Mouse (Mus musculus): Measurements from ENCODE around the gene Tox2. TPM values are rescaled to one million over a fixed set of nuclear protein-coding genes. Genes with fewer than 3 reads are reported as not detected.

Gene Tox2
- polyA plus RNA-seq, 1 experiment from 2014 or later: 45.5 TPM

DNA sequence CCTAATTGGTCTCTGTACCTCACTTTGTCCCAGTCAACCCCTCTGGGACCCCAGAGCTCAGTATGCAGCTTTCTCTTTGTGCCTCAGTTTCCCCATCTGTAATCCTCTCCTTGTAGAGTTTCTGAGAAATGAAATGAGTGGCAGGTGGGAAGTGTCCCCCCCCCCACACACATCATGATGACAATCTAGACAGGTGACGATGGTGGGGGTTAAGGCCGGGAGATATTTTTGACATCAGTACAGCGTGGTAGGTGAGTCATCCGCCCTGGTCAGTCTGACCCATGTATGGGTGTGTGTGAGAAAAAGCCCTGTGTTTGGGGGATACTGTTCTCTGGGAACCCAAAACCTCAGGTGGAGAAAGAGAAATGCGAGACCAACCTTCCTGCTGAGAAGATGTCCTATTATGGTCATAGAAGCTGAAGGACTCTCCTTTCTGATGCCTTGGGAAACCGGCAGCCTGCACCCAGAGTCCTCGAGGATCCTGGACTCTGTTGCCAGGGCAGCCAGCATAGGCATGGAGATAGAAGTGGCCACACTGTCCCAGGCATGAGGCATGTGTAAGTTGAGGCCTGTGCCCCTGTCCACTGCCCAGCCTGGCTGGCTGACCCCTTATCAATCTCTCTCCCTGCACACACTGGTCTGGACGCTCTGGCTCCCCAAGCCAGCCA is 144.7 kb downstream of the Tox2 start:
- 84% methylated on average over 8 of the region's 8 CpGs for WGBS
- Histone ChIP-seq H3K27ac (replicated peaks) (no peak overlapping the region), H3K9me3 (replicated peaks) (no peaks in the 10 kb centered on the region), H3K4me1 (peaks cover 23% of the 10 kb centered on the region), H3K36me3 (no peaks in the 10 kb centered on the region), H3K4me3 (no peak overlapping the region), H3K27me3 (ENCODE audit: low read depth, poor library complexity, severe bottlenecking) (no peaks in the 10 kb centered on the region; the same call in 1 of the 2 replicates)
- DNase-seq (ENCODE audit: low spot score): no peak

DNA sequence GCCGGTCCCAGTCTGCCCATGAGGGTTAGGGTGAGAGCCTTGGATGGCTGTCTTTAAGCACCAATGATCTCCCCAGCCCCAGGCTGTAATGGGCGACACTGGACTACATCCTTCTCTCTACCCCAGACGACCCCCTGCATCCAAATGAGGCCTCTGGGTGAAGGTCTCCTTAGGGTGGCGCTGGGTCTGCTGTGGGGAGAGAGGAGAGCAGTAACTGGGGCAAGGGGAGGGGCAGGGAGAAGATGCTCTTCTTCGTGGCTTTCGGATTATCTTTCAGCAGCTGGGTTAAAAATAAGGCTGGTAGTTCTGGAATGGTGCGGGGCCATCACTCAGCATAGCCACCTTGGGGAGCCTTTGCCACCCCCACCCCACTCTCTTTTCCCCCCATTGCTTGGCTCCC is 145.8 kb downstream of the Tox2 start:
- no peak for DNase-seq (ENCODE audit: low spot score)

GRCm38 (mm10) chr2:163349411-163349810 is 146.5 kb downstream of the Tox2 start:
- no peaks in the 10 kb centered on the region; the same call in 1 of the 2 replicates for H3K27me3 ChIP-seq (ENCODE audit: low read depth, poor library complexity, severe bottlenecking)
- H3K4me1 ChIP-seq: peaks cover 30% of the 10 kb centered on the region
- H3K27ac ChIP-seq (replicated peaks): no peak overlapping the region
- H3K4me3 ChIP-seq: no peak overlapping the region
- 79% methylated on average over 9 of the region's 9 CpGs for WGBS
- no peak for DNase-seq (ENCODE audit: low spot score)
- H3K36me3 ChIP-seq: no peaks in the 10 kb centered on the region
- no peaks in the 10 kb centered on the region for H3K9me3 ChIP-seq (replicated peaks)

More for the DNA sequence above, 145.8 kb downstream of the Tox2 start:
- H3K4me1 ChIP-seq: peaks cover 25% of the 10 kb centered on the region
- H3K27me3 ChIP-seq (ENCODE audit: low read depth, poor library complexity, severe bottlenecking): no peaks in the 10 kb centered on the region; the same call in 1 of the 2 replicates
- H3K9me3 ChIP-seq (replicated peaks): no peaks in the 10 kb centered on the region
- no peaks in the 10 kb centered on the region for H3K36me3 ChIP-seq
- H3K27ac ChIP-seq (replicated peaks): peak overlapping the region; percentile 42; the same call in 1 of the 2 replicates
- H3K4me3 ChIP-seq: no peak overlapping the region
- 82% methylated on average over 7 of the region's 7 CpGs for WGBS

- WGBS: 51% methylated on average over 5 of the region's 5 CpGs
- no peak overlapping the region for H3K27ac ChIP-seq (replicated peaks)
- no peak for DNase-seq (ENCODE audit: low spot score)
These were observed 147.5 kb downstream of the Tox2 start for GRCm38 (mm10) chr2:163350443-163350842.

DNA sequence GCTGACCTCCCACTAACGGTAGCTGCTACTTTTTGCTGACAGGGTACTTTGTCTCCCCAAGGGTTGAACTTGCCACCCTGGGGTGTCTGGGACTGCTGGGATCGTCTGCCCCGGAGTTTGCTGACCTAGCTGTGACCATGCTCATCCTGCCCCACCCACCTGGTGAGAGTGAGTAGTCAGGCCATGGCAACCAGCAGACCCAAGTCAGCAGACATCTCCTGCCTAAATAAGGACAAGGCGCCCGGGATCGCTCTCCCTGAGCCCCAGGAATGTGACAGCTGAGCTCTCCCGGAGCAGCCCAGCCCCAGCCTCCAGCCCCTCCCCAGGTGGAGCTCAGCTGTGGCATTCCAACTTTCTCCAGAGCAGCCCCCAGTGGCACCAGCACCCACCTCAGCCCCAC is 150.8 kb downstream of the Tox2 start:
- peaks cover 18% of the 10 kb centered on the region for H3K4me1 ChIP-seq
- no peaks in the 10 kb centered on the region for H3K27me3 ChIP-seq (ENCODE audit: low read depth, poor library complexity, severe bottlenecking)
- whole genome bisulfite sequencing: 30% methylated on average over 7 of the region's 7 CpGs
- H3K4me3 ChIP-seq: no peak overlapping the region
- DNase-seq (ENCODE audit: low spot score): no peak
- no peaks in the 10 kb centered on the region for H3K36me3 ChIP-seq
- H3K27ac ChIP-seq (replicated peaks): peak overlapping the region; percentile 42; the same call in 1 of the 2 replicates
- no peaks in the 10 kb centered on the region for H3K9me3 ChIP-seq (replicated peaks)

More at GRCm38 (mm10) chr2:163350443-163350842, 147.5 kb downstream of the Tox2 start:
- peaks cover 30% of the 10 kb centered on the region for H3K4me1 ChIP-seq
- no peaks in the 10 kb centered on the region; the same call in 1 of the 2 replicates for H3K27me3 ChIP-seq (ENCODE audit: low read depth, poor library complexity, severe bottlenecking)
- H3K4me3 ChIP-seq: no peak overlapping the region
- no peaks in the 10 kb centered on the region for H3K9me3 ChIP-seq (replicated peaks)
- no peaks in the 10 kb centered on the region for H3K36me3 ChIP-seq

DNA sequence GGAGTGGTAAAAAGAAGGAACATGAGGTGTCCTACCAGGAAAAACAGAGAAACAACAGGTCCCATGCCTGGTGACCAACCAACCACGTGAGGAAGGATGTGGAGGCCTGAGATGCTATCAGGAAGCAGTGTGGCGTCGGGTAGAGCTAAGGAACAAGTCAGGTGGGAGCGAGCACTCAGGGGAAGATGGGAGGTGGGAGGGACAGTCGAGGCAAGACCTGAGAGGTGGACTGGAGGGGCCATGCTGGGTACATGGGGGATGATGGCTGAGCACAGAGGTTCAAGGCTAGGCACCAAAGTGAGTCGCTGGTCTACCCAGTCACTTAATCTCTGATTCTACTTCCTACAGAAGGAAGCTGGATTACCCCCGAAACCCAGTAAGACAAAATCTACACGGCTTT is 152.7 kb downstream of the Tox2 start:
- H3K27ac ChIP-seq (replicated peaks): no peak overlapping the region
- H3K27me3 ChIP-seq (ENCODE audit: low read depth, poor library complexity, severe bottlenecking): no peaks in the 10 kb centered on the region
- no peak overlapping the region for H3K4me3 ChIP-seq
- H3K9me3 ChIP-seq (replicated peaks): no peaks in the 10 kb centered on the region
- 88% methylated on average over 8 of the region's 8 CpGs for WGBS
- DNase-seq (ENCODE audit: low spot score): no peak
- no peaks in the 10 kb centered on the region for H3K36me3 ChIP-seq
- H3K4me1 ChIP-seq: peaks cover 7% of the 10 kb centered on the region

DNA sequence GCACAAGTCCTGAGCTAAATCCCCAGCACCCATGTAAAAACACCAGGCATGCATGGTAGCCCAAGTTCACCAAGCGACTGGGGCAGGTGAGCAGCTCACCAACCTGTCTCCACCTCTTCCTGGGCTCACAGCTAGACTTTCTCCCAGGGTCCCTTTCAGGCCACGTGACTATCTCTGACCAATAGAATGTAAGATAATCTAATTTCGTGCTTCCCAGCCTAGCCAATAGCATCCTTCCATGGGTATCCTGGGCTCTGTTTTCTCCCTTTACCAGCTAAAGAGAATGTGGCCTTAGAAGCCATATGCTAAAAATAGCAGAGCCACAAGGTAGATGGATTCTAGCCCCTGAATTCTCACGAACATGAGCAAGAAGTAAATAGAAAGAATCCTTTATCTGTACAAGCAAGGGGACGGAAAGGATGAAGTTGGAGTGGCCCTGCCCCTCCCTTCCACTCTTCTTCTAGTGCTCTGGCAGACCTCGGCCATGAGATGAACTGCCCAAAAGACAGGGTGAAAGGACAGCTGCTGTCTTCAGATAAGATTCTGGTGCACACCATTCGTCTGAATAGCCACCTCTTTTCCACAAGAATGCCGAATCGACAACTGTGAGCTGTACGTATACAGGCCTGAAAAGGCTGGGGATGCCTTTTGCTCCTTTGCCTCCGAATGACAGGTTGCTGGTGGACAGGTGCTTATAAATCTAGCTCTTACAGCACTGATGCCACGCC is 153.4 kb downstream of the Tox2 start:
- H3K27ac ChIP-seq (replicated peaks): peak overlapping the region; percentile 23; the same call in 1 of the 2 replicates
- no peaks in the 10 kb centered on the region for H3K36me3 ChIP-seq
- H3K27me3 ChIP-seq (ENCODE audit: low read depth, poor library complexity, severe bottlenecking): no peaks in the 10 kb centered on the region
- WGBS: 85% methylated on average over 12 of the region's 12 CpGs
- H3K4me3 ChIP-seq: no peak overlapping the region
- DNase-seq (ENCODE audit: low spot score): no peak
- peaks cover 7% of the 10 kb centered on the region for H3K4me1 ChIP-seq
- H3K9me3 ChIP-seq (replicated peaks): no peaks in the 10 kb centered on the region

DNA sequence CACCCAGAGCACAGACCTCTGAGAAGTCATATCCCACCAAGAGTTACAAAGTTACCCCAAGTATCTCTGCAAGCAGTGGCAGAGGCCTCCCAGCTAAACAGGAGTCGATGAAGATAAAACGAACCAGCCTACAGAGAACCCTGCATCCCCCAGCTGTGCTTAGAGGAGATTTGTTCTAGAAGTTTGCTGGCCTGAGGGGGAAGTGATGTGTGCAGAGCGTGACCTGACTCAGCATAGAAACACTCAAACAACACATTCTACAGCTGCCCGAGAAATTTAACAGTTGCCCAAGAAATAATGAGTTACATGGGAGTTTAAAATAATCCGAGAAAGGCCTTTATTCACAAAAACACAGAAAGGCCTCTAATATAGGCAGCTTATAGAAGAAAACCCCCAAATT is 155.7 kb downstream of the Tox2 start:
- no peak overlapping the region for H3K4me3 ChIP-seq
- H3K27ac ChIP-seq (replicated peaks): no peak overlapping the region
- H3K36me3 ChIP-seq: no peaks in the 10 kb centered on the region
- H3K4me1 ChIP-seq: peaks cover 5% of the 10 kb centered on the region
- H3K9me3 ChIP-seq (replicated peaks): no peaks in the 10 kb centered on the region
- no peak for DNase-seq (ENCODE audit: low spot score)
- 81% methylated on average over 5 of the region's 5 CpGs for WGBS
- H3K27me3 ChIP-seq (ENCODE audit: low read depth, poor library complexity, severe bottlenecking): no peaks in the 10 kb centered on the region

DNA sequence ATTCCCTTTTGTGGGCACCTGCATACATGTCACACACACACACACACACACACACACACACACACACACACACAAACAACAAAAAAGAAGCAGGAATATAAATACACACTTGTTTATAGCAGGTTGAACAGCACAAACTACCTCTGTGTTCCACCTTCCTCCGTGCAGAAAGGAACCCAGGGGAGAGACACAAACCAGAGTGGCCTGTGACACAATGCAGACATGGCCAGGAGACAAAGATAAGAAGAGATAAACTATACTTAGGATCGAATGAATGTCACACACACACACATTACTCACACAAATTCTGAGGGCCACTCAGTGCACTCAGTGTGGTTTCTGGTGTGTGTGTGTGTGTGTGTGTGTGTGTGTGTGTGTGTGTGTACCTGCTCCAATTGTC is 156.3 kb downstream of the Tox2 start:
- no peak overlapping the region for H3K27ac ChIP-seq (replicated peaks)
- H3K4me3 ChIP-seq: no peak overlapping the region
- H3K36me3 ChIP-seq: no peaks in the 10 kb centered on the region
- DNase-seq (ENCODE audit: low spot score): no peak
- H3K27me3 ChIP-seq (ENCODE audit: low read depth, poor library complexity, severe bottlenecking): no peaks in the 10 kb centered on the region
- no peaks in the 10 kb centered on the region for H3K4me1 ChIP-seq
- 79% methylated on average over 2 of the region's 2 CpGs for WGBS
- H3K9me3 ChIP-seq (replicated peaks): no peaks in the 10 kb centered on the region

GRCm38 (mm10) chr2:163360858-163361623 is 158.1 kb downstream of the Tox2 start:
- WGBS: 86% methylated on average over 16 of the region's 16 CpGs
- no peaks in the 10 kb centered on the region for H3K36me3 ChIP-seq
- peaks cover 9% of the 10 kb centered on the region; the same call in 1 of the 2 replicates for H3K4me1 ChIP-seq
- no peak for DNase-seq (ENCODE audit: low spot score)
- H3K27ac ChIP-seq (replicated peaks): no peak overlapping the region
- H3K9me3 ChIP-seq (replicated peaks): no peaks in the 10 kb centered on the region
- no peaks in the 10 kb centered on the region for H3K27me3 ChIP-seq (ENCODE audit: low read depth, poor library complexity, severe bottlenecking)
- no peak overlapping the region for H3K4me3 ChIP-seq

DNA sequence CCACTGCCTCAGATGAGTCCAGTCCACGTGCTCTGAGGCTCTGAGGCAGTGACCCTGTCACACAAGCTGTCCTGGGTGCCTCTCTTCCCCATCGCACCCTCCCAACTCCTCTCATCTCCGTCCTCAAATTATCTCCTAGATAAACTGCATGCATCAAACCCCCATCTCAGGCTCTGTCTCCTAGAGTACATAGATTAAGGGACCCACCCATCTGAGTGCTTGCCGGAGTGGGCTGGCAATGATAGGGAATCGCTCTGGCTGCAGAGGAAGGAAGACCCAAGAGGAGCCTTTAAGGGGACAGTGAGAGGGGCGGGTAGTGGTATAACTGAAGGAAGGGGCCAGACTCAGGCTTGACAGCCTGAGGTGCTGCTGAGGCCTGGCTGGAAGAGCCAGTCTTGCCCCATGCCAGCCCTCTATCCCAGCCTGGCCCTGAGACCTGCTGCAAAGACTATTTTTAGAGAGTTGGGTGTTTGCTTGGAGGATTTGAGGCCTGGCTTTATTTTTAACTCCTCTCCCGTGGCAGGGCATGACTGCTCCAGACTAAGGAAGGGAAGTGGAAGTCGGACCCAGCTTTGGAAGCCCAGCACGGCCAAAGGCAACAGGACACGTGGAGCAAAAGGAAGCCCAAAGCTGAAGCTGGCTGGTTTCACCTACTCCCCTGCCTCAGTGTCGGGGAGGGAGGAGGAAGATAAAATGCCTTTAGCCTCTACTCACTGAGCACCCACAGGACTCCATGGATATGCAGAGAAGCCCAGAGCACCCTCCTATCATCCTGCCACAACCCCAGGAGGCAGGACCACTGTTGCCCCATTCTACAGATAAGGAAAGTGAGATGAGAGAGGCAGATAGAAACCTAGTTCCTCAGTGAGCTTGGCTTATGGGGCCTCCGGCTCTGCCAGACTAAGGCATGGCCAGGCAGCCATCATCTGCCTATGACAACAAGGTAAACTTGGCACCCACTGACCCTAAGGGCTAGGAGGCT is 160.3 kb downstream of the Tox2 start:
- H3K27me3 ChIP-seq (ENCODE audit: low read depth, poor library complexity, severe bottlenecking): no peaks in the 10 kb centered on the region
- H3K9me3 ChIP-seq (replicated peaks): no peaks in the 10 kb centered on the region
- WGBS: 83% methylated on average over 12 of the region's 12 CpGs
- H3K4me1 ChIP-seq: peaks cover 9% of the 10 kb centered on the region; the same call in 1 of the 2 replicates
- DNase-seq (ENCODE audit: low spot score): no peak
- no peak overlapping the region for H3K27ac ChIP-seq (replicated peaks)
- H3K4me3 ChIP-seq: no peak overlapping the region
- H3K36me3 ChIP-seq: no peaks in the 10 kb centered on the region
